Mouse (Mus musculus) lung, postnatal 10 days (tissue): ENCODE measurements around the gene Calm3.
A peak's percentile ranks its signal among the peaks of the same experiment; 100 is the strongest.

Source experiments
- DNase-seq: peaks from one replicate; pipeline ENCODE4 v3.0.0; 2021

Calm3 gene

DNA sequence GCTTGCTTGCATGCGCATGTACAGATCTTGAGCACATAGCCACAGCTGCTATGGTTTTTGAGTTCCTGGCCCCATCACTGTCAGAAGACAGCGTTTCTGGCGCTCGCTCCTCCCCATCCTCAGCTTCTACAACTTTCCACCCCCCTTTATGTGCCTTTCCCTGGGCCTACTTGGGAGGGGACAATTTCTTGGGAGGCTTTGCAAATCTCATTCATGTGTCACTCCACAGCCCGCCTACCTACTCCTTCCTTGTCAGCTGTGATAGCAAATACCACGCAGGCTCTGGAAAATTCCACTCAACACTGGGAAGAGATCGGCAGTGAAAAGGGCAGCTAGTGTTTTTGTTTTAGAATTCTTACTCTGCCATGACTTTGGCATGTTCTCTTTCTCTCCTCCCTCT lies 16.4 kb upstream of the Calm3 start:
- no peak for DNase-seq

DNA sequence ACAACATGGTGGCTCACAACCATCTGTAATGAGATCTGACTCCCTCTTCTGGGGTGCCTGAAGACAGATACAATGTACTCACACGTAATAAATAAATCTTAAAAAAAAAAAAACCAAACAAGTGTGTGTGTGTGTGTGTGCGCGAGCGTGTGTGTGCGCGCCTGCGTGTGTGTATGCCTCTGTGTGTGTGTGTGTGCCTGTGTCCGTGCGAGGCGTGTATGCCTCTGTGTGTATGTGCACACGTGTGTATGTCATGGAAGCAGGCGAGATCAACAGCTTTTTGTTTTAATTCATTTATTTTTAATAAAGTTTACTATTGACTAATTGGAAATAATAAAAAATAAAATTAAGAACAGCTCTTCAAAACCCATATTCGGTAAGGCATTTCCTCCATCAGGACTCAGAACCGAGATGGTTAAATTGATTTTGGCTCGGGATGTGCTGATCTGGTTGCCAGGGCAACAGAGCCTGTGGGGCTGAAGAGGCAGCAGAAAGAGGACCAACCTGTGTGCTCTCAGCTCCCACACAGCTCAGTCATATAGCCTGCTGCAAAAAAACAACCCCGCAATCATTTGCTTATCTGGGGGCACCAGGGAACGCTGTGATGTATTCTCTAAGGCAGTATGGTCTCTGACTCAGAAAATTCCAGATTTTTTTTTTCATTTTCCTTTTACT lies 14.3 kb upstream of the Calm3 start:
- DNase-seq: no peak

DNA sequence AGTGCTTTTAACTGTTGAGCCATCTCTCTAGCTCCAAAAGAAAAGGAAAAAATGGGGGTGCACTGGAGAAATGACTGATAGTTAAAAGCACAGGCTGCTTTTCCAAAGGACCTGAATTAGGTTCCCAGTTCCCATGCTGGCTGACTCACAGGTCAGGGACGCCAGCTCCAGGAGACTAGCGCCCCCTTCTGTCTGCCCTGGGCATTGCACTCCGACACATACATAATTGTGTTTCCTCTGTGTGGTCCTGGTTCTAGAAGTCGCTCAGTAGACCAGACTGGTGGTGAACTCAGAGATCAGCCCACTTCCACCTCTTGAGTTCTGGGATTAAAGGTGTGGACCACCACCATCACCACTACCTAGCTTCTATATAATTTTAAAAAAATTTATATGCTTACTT lies 13.4 kb upstream of the Calm3 start:
- no peak for DNase-seq

DNA sequence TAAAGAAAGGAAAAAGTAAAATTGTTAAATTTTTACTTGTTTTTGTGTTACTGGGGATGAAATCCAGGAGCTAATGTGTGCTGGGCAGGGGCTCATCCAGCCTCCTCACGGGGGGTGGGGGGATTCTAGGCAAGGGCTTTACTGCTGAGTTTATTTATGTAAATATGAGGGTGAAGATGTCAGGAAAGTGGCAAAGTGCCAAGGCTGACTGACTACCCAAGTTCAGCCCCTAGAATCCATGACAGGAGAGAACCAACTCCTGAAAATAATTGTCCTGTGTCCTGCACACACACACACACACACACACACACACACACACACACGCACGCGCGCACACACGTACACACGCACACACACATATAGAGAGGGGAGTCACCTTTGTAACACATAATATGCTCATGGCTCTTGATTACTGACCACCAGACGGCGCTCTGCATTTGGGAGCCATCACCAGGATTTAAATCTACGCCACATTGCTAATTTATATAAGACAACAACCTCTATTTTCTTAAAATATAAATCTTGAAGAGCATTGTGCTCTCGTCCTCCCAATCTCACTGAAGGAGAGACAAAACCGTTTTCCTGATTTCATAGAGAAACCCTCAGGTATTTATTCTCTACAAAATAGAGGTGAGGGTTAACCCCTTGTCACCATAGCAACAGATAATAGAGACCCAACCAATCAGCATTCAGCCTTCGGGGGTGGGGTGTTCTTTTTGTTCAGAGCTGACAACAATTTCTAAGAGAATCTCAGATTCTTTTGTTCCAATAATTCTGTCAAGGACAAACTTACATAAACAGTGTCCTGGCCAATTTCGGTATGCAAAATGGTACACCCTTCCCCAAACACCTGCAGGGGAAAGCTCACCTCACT lies 9.0 kb upstream of the Calm3 start:
- DNase-seq: peak; percentile 68

DNA sequence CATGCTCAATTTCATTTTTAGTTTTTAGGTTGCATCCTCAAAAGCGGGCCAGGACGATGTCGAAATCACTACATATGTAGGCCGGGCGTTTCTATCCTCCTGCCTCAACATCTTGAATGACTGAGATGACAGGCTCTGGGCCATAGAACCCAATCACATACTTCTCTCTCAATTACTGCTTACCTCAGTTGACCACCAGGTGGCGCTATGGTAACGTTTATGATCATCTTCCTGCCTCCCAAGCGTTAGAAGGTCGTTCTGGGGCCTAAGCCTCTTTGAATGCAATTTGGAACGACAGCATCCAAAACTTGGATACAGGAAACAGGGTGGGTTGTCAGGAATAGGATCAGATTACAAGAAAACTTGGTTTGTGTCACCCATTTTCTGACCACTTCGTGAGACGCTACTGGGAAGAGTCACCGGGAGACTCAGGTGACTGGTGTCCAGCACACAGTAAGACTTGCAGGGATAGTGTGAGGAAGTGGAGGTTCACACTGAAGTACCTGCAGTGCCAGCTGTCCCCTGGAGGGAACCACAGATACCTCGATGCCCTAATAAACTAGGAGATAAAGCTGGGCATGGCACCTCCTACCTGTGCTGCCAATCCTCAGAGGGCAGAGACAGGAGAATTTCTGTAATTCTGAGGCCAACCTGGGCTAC lies 8.2 kb upstream of the Calm3 start:
- peak; percentile 89 for DNase-seq

DNA sequence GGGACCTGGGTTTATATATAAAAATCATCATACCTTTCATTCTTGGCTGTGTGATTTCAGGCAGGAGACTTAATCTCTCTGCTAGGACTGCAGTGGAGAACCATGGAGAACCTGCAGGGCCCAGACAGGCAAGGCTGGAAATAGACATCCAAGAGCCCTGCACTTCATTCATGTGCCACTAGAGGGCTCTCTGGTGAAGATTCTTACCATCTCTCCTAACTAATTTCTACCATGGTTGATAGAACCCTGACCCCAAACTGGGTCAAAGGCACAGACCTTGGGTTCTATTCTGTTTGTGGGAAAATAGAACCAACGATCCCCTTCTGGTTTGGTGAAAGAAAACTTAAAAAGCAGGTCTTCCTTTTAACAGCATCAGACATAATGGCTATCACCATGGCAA lies 6.9 kb upstream of the Calm3 start:
- peak; percentile 77 for DNase-seq

DNA sequence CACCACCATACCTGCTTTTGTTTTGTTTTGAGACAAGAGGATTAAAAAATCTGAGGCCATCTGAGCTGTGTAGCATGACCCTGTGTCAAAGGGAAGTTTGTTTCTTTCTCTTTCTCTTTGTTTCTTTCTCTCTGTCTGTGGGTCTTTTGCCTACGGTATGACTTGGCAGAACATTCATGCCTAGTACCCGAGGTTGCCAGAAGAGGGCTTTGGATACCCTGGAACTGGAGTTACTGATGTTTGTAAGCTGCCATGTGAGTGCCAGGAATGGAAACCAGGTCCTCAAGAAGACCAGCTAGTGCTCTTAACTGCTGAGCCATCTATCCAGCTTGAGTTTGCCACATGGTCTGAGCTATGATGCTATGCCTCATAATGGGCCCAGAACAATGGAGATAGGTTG lies 4.4 kb upstream of the Calm3 start:
- no peak for DNase-seq

DNA sequence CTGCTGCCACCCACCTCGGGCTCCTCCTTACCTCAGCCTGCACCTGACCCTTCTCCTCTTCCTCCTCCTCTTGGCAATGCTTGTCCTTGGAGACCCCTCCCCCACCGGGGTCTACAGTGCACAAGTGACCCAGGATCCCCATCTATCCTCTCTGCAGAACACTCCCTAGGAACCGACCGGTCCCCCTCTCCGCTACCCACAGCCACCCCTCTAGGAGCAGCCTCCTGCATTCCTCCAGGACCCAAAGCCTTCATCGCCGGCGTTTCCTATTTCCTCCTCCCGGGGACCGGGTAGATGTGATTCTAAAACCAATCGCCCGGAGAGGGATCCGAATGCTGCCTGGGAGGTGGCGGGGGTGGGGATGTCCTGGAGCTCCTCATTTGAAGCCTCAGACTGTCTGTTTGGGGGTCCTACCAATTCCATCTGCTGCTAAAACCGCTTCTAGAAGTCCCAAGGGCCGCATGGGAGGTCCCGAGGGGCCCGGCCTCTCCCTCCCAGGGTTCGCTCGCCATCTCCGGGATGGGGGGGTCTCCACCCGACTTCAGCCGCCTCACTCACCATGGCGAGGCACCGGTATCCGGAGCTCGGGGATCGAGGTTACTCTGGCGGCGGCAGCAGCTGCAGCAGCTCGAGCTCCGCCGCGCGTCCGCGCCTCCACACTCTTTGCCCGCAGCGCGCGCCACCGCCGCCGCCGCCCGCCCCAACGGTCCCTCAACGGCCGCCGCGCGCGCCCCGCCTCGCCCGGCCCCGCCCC lies 454 bp downstream of the Calm3 start:
- DNase-seq: peak; percentile 59

DNA sequence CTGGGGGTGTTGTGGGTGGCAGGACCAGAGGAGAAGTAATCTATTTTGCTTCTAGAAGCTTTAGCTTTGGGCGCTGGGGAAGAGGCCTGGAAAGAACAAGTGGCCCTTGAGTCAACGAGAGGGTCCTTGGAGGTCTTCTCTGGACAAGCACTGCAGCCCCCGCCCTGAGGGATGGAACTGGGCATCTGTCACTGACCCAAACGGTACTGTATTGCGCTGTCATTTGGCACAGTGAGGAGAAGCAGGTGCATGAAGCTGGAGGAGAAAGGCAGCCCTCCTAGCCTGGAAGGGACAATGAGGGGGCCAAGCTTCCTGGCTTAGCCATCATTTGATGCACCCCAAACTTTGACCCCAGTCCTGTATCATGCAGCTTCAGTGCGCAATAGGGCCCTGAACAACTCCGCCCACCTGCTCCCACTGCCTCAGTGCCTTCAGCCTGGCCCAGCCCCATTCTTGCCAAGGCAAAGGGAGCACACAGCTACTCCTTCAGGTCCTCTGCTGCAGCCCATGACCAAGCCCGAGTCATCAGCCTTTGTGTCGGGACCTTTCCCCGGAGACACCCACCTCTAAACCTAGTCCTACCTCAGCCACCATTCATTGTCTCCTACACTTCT lies 1.4 kb downstream of the Calm3 start:
- no peak for DNase-seq

DNA sequence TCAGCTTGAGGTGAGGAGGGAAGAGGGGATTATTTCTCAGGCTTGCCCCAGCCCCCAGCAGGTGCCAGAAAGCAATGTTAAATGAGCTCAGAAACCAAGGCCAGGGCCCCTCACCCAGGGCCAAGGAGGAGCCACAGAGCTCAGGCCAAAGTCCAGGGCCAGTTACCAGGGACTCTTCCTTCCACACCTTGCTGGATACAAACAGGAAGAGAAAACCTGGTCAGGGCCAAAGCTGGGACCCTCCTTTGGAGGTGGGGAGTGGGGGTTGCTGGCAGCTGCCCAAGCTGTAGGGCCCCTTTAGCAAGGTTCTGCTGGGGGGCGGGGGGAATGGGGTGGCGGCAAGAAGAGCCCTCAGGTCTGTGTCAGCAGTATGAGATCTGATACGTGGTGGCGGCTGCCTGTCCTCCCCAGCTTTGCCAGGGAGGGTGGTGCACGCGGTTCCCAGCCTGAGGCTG lies 2.0 kb downstream of the Calm3 start:
- no peak for DNase-seq

DNA sequence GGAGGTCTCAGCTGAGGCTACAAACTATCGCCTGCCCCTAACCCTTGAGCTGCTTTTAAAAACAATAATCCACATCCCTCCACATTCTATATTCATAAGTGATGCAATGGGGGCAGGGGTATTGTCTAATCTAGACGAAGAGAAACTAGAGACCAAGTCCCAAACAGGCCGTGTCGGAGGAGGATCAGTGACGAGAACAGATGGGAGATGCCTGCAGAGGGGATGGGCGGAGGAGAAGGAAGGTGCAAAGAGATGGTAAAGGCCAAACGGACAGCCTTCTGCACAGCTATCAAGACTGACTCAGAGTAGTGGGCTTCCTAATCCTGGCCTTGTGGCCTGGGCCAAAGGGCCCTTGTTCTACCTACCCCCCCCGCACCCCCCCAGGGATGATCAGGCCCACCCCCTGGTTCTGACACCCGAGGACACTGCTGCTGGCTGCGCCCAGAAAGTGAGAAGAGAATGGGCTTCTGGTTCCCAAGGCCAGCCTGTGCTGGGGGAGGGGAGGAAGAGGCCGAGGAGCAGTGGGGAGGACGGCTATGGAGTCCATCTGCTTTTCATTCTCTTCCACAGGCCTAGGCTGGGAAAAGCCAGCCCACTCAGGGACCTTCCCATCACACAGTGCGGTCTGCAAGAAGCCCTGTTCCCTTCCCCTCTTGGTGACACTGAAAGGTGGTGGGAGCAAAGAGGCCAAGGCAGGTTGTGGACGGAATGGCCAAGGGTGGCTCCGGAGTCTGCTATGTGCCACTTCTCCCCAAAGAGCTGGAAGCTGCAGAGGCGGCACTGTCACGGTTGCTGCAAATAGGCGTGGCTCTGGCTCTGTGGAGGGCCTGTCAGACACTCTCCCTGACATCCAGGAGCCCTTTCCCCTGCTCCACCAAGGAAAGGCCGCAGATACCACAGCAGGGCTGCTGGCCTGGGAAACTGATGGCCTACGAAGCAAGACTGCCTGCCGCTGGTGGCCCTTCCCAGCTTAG lies 2.8 kb downstream of the Calm3 start:
- no peak for DNase-seq

DNA sequence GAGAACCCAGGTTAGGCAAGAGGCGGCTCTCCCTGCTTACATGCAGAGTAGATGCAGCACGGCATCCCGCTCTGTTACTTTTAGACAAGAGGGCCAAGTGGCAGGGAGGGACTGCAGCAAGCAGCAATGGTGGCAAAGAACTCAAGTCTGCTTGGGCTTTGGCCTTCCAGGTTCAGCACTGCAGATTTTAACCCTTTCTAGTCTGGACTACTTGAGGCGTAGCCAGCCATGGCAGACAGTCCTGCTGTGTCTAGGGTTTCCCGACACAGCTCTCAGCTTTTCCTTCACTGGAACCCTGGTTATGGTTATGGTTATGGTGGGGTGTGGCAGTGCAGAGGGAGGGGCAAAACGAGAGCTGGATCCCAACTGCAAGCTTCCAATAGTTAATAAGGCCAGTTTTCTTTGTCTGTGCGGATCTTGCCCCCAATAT lies 3.7 kb downstream of the Calm3 start:
- no peak for DNase-seq

DNA sequence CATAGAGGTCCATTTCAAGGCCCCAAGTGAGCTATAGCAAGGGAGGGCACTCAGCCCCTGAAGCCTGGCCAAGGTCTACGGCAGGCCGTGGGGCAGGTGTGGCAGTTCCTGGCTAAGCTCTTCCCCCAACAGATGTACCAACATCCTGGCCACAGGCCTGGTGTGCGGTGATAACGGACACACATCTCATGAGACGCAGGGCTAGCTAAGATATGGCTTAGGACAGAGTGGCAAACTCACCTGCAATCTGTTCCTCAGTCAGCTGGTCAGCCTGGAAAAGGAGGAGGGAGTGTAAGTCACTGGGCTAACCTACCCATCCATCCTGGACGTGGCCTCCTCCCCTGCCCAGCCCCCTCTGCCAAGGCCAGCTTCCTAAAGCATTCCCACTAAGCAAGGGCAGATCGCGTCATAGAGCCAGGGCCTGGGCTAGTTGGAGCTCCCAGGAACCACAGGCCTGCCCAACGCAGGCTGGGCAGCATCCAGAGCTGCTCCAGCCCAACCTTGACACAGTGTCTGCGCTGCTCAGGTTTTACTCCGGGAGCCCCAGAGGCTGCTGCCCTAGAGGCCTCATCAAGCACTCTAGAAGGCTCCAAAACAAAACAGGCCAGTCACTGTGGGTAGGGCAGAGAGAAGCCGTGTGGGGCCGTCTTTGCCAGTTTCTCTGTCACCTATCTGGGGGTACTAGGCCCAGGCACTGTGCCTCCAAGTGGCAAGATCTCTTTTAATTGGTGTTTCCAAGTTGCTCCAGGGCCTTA lies 4.3 kb downstream of the Calm3 start:
- DNase-seq: no peak

DNA sequence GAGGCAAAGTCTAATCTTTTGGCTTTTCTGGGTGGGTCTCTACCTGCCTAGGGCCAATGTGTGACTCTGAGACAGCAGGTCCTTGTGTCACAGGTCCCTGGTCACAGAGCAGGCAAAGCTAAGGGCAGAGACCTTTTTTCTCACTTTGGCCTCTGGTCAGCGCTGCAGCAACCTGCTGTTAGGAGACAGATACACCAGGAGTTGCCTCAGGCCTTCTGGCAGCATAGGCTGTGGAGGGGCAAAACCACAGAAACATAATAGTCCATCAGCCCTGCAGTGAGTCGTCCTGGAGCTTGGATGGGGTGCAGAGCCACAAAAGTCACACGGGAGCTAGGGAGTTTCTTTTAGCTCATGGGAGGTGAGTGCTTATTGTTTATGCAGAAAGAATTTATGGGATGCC lies 5.2 kb downstream of the Calm3 start:
- no peak for DNase-seq

DNA sequence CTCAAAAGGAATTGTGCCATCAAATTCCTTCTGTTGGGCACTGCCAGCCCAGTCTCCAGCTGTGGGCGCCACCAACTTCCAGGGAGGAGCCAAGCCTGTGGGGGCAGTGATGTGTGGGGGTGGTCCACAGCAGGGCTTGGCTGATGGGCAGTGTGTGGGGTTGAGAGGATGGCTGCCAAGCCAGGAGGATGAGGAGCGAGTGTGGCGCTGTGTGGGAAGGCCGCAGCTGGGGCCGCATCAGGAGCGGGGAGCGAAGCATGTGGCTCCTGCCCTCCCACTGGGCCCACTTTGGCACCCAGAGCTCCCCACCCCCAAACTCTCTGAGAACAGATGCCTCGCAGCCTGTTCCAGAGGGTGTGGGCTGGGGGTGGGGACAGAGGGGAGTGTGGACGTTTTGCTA lies 5.9 kb downstream of the Calm3 start:
- no peak for DNase-seq

DNA sequence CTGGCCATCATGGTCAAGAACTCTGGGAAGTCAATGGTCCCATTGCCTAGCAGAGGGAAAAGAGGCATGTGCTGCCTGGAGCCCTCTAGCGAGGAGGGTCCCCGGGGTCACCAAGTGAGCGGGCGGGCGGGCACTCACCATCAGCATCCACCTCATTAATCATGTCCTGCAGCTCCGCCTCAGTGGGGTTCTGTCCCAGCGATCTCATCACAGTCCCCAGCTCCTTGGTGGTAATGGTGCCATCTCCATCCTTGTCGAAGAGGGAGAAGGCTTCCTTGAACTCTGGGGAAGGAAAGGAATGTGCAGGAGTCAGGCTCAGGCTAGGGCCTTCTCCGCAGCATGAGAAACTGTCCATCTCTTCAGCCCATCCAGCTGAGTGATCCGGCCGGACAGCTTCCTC lies 6.5 kb downstream of the Calm3 start:
- DNase-seq: no peak

DNA sequence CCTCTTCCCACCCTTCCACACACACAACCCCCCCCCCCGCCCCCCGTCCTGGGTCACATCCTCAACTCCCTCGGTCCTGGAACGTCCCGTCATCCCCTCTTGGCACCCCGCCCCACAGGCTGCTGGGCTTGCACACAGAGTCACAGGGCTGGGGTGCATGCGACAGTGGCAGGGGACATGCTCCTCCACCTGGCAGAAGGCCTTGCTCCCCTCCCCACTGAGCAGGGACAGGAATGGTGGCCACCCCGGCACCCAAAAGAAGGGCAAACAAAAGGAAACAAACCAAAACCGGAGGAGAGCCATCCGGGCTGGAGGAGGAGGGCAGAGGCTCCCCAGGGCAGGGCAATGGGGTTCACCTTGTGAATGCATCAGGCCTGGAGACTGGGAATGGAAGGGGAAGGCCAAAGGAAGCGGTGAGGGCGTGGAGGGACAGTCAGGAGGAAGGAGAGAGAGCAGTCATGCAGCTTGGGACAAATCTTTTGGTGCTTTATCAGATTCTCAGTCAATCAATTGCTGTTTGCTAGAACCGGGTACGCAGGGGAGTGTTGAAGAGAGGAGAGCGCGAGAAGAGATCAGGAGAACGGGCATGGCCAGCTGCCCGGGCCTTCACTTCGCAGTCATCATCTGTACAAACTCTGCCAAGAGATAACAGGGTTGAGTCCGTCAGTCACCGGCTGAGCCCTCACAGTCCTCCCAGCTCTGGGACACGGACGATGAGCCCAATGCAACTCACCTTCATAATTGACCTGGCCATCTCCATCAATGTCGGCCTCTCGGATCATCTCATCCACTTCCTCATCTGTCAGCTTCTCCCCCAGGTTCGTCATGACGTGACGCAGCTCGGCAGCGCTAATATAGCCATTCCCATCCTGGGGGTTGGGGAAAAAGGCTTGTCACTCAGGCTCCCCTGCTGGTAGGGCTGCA lies 7.3 kb downstream of the Calm3 start:
- peak; percentile 63 for DNase-seq

DNA sequence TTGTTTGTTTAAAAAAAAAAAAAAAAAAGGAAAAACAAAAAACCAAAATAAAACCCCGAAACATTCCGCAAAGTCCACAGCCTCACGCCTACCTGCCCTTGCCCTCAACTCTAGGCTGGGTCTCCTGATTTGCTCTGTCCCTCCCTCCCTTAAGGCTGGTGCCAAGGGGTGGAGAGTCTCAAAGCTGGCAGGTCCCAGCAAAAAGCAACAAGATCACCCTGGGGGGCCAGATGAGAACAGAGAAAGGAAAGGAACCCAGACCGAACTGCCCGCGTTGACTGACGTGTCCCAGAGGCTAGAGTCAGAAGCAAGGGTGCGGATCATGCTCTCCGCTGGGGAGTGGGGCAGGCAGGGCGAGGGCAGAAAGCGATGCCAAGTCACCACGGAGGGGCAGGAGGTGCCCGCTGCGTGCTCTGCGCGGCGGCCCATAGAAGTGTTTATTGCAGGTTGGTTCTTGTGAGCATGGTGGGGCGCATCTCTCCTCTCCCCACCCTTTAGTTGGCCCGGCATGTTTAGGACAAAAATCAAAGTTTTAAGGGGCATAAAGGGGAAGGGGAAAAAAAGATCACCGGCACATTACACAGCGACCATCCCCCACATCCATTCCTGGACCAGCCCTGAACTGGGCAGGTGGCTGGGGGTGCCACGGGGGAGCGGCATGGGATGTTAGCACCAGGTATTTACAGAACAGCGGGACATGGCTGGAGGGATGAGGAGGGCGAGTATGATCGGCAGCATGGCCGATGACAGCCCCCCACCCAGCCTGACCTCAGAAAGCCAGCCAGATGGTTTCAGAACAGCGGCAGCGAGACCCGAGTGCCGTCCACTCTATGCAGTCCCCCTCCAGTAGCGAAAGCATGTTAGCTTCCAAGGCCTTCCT lies 8.2 kb downstream of the Calm3 start:
- DNase-seq: no peak
